Mouse (Mus musculus) heart, adult 11 months (tissue): Measurements from ENCODE around the gene Ncapg.

ENCODE experiments used
- DNase-seq: peaks from one replicate; pipeline ENCODE4 v3.0.0; 2022

Gene Ncapg

GRCm38 (mm10) chr5:45669598-45670279 lies at the start of gene Ncapg:
Gene Ncapg, plus strand, starts transcription at chr5:45669919.
- peak; percentile 100 for DNase-seq

DNA sequence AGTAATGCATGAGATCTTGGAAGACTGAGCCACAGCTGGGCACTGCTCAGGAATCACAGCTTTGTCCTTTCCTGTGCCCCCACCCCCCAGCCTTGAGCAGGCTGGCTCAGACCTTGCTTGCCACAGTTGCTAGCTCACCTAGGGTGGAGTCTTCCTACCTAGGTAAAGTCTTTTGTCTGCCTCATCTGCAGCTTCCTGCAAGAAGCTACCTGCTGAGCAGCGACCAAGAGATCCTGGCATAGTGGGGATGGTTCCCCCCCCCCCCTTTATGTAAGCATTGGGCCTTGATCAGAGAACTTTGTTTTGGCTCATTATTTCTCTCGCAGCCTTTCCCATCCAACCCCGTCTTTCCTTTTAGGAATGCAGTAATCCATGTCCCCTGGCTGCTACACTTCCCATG lies 48.2 kb upstream of the Ncapg start:
- DNase-seq: no peak

GRCm38 (mm10) chr5:45627771-45628170 lies 41.9 kb upstream of the Ncapg start:
- no peak for DNase-seq

- DNase-seq: no peak
Measured at GRCm38 (mm10) chr5:45629470-45629869, 40.2 kb upstream of the Ncapg start.

DNA sequence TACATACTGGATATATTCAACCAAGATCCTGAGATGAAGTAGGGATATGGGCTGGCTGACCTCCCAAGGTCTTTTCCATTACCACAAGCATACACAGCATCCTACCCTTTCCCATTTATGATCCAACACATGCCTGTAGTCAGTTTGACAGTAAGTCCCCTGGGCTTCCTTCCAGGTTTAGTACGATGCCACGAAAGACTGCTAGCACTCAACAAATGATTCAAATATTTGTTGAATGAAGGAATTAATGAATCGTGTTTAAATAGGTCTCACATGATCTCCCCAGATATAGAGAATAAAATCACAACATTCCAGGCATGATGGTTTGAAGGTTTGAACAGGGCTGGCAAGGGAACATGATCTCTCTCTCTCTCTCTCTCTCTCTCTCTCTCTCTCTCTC lies 31.3 kb upstream of the Ncapg start:
- DNase-seq: peak; percentile 18

DNA sequence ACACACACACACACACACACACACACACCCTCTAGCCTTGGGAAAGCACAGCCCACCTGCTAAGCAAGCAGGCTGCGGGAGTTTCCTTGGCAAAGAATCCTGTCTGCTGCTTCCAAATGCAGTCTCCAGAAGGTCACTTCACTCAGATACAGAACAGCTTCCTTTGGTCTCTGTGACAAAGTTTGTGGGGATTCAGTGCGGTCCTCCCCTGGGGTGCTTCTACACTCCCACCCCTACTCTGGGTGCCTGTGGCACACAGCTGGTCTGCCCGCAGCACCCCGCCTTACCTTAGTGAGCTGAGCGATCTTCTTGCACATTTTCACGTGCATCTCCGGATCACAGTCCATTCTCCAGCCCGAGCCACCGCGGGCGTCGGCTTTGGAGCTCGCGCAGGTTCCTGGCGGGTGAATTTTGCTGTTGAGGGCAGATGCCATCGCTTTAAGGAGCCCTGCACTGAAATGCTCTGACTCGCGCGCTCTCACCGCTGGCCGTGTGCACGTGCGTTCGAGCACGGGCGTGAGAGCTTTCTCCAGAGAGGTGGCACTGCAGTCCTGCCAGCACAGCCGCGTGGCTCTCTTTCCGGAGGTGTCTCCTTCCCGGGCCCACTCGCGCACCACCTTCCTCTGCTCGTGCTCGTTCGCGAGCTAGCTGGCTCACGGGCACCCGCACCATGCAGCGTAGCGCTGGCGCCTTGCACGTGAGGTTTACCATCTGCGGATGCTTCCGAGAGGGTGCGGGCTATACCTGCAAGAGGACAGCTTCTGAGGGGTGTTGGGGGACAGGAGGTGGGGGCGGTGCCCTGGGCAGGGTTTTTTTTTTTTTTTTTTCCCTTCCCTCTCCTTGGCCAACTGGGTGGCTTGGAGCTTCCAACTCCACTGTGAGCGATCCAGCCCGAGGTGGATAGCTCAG lies 30.7 kb upstream of the Ncapg start, which contains the start of gene Fam184b:
TSS of gene Fam184b (minus strand) at position 809 of the 909 bp plus-strand sequence.
- DNase-seq: peak; percentile 82

DNA sequence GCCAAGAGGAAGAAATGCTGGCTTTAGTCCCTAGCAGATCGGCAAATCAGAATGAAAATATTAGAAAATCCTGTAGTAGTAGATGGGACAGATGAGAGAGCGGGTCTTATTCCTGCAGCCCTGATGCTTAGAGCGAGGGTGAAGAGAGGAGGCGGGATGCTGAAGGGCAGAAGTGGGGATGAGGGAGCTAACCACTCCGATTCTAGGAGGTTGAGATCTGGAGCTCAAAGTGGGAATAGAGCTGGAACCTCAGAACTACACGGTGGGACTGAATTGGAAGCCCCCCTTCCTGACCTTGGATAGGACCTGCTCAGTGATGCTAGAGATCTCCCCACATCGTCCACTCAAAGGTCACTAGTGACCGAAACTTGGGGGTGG lies 30.0 kb upstream of the Ncapg start:
- peak; percentile 61 for DNase-seq

GRCm38 (mm10) chr5:45651026-45651703 lies 18.6 kb upstream of the Ncapg start:
- DNase-seq: no peak

DNA sequence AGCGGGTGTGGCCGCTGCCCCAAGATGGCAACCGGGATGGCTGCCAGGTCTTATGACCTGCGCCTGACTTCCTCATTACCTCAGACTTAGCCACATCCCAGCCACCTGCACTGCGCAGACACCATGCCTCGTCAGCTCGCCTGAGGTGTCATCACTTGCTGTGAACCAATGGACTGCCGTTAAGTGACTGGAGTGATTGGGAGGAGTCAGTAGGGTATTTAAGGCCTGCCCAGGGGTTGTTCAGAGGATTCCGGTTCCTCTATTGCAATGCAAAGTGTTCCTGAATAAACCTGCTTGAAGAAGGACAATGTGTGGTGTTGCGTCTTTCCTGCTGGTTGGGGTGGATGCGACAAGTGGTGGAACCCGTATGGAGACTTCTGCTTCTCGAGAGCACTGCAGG lies 11.3 kb upstream of the Ncapg start:
- DNase-seq: peak; percentile 80

- no peak for DNase-seq
Measured at GRCm38 (mm10) chr5:45668324-45668723, 1.4 kb upstream of the Ncapg start.

DNA sequence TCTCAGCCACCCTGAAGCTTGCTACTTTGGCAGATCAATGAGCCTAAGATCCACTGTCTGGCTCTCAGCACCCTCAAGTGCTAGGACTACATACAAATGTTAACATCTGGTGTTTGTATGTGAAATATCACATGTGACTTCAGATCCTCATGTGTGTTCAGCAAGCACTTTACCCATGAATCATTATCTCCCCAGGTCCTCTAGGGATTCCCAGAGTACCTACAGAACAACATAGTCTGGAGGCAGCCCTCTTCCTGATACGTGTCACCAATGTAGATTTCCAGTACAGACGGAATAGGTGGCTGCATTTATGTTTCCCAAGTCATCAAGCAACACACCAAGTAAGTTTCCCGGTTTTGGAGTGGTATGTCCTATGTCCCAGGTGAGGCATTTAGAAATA lies 888 bp upstream of the Ncapg start:
- peak; percentile 14 for DNase-seq

- DNase-seq: no peak
Measured at GRCm38 (mm10) chr5:45669234-45669597, 503 bp upstream of the Ncapg start.

- DNase-seq: no peak
Measured at GRCm38 (mm10) chr5:45670280-45670670, 556 bp downstream of the Ncapg start.

DNA sequence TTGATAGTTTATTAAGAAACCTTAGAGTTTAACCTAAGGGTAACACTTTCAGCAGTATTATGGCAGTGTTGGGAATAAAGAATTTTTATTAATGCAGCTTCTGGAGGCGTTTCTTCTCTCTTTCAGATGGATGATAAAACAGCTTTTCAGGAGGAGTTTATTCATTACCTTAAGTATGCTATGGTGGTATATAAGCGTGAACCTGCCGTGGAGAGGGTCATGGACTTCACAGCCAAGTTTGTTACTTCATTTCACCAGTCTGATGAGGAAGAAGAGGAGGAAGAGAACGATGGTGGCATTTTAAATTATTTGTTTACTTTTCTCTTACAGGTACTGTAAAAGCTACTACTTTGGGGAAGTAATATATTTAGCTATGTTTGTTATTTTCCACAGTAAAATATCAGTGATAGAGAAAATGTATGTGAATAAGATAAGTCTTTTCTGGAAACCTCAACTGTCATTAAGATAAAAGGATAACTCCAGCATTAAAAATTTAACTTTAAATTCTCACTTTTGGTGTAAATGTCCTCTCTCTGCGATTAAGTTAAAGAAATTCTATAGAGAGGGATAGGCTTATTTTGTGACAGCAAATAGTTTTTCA lies 1.3 kb downstream of the Ncapg start:
- no peak for DNase-seq

- no peak for DNase-seq
Measured at GRCm38 (mm10) chr5:45675032-45675431, 5.3 kb downstream of the Ncapg start.

- peak; percentile 70 for DNase-seq
Measured at GRCm38 (mm10) chr5:45677639-45678038, 7.9 kb downstream of the Ncapg start.

DNA sequence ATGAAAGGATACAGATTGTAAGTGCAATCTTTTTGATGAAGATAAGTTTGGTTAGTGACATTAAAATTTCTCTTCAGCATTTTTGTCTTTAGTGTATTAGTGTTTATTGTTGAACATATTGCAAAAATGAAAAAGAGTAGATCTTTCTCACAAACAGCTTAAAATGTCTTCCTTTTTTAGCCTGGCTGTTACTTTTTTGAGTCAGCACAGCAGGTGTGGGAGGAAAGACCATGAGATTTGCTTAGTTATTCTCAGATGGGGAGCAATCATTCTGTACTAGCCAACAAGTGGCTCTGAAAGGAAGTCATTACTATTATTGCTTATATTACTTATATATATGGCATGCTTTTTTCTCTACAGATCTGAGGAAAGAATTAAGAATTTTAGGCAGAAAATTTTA lies 10.2 kb downstream of the Ncapg start:
- no peak for DNase-seq

- DNase-seq: no peak
Measured at GRCm38 (mm10) chr5:45683388-45683787, 13.7 kb downstream of the Ncapg start.

GRCm38 (mm10) chr5:45685243-45685642 lies 15.5 kb downstream of the Ncapg start:
- DNase-seq: peak; percentile 29

DNA sequence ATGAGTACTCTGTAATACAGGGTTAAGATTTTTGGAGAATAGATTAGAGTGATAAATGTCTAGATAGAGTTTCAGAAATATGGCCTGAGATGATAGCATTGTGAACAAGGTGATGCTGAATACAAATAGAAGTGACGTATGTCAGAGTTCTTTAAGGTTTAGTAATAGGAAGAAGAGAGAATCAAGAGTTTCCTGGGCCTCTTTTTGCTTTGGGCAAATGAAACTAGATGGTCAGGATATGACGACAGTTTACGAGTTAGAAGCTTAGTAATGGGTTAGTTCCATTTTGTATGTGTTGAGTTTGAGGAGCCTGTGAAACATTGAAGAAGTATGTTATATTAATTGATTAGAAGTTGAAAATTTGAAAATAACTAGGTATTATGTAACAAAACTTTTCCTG lies 16.5 kb downstream of the Ncapg start:
- no peak for DNase-seq

DNA sequence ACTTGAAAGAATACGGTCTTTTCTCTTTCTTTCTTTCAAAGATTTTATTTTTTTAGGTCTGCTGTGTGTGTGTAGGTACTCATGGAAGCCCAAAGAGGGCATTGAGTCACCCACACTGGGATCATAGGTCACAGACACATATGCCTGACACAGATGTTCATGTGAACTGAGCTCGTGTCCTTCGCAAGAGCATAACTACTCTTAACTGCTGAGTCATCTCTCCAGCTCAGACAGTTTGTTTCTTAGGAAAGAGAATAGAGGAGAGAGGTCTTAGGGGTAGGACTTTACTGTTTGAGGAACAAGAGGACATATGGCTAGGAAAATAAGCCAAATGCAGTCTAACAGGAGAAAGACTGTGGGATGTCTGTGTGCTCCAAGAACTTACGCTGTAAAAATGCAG lies 19.4 kb downstream of the Ncapg start:
- DNase-seq: no peak

GRCm38 (mm10) chr5:45690802-45691201 lies 21.1 kb downstream of the Ncapg start:
- no peak for DNase-seq

GRCm38 (mm10) chr5:45691678-45692077 lies 22.0 kb downstream of the Ncapg start:
- DNase-seq: no peak
